Mouse (Mus musculus) thymus, adult 2 months (tissue): Measurements from ENCODE around the gene H13.

Experiments
- CTCF ChIP-seq: fragments of 200-500 bp; IDR thresholded peaks from 2 replicates; pipeline ENCODE4 v1.5.1; 2012; ENCODE audit warnings: mild to moderate bottlenecking, control low read depth, low read length, moderate library complexity, borderline replicate concordance; ENCODE audit not compliant: control insufficient read depth, poor library complexity, insufficient read depth; ENCODE audit errors: extremely low read depth
- POLR2A ChIP-seq: fragments of 200-500 bp; IDR thresholded peaks from 2 replicates; pipeline ENCODE4 v1.6.1; 2012; ENCODE audit warnings: mild to moderate bottlenecking, low read length, control low read depth, moderate library complexity; ENCODE audit not compliant: control insufficient read depth, poor library complexity, insufficient read depth; ENCODE audit errors: extremely low read depth

DNA sequence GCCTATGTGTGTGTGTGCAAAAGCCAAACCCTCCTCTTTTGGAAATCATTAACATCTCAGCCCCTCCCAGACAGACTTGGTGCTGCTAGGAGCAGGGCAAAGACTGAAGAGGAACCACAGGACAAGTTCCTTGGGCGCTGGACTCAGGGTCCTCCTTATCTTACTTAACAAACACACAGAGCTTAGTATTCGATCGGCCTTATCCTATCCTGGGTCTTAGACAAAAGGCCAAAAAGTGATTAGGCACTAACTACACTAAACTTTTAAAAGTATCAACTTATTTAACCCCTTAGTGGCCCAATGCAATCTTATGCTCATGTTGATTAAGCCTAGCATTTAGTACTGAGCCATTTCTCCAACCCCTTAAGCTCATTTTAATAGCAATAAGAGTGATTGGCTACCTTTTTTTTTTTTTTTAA, 70.6 kb downstream of the H13 start:
- no peak for TF ChIP-seq POLR2A
- no peak for TF ChIP-seq CTCF
